Comparison of ENCODE assay signal across 10 mouse cellular contexts in the genomic region with DNA sequence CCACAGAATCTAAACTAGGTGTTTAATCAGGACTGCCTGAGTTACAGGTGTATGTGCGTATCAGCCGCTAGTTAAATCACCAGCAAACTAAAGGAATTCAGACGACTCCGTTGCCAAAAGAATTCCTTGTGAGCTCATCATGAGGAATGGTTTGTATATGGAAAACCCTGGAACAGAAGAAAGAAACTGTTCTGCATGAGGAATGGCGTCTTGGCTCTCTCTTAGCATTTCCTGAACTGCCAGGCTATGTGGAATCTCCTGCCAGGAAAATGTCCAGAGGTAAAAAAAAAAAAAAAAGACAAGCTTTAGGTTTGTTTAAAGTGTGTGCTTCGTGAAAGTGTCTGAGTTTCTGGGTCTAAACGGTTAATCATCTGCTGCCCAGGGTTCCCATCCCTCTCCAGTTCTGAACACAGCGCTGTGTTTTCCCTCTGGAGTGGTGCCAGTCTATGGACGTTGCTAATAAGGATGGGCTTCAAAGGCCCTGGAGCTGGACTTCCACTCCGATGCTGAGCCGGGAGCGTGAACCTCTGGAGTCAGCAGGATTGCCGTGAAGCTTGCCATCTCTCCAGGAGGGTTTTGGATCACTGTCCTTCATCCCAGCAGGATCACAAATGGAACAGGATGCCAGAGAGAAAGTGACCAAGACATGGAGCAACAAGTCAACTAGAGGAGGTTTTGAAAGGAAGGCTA.
DNase-seq lines count a peak whose midpoint lies in the region; ATAC-seq lines count a peak whose summit lies in the region.
"Had no signal": no experiment of that assay in that cellular context is flagged by ENCODE, and none has a peak within 500 bp of the region (broad histone marks: within the 10 kb centered on the region; RNA-seq: fewer than 3 reads in every experiment).

No protein-coding gene starts in this region.

- DNase-seq in hindbrain, embryonic 11.5 days (ENCODE audit: low spot score) = no peak
- DNase-seq in right cerebral cortex, postnatal 14 days = peak; percentile 22
- DNase-seq in right cerebral cortex, postnatal 25 days = no peak
- peak; percentile 49 to 67 for DNase-seq in kidney, postnatal 4 days
- no peak for DNase-seq in spleen, postnatal 10 days (ENCODE audit: low spot score in 2 of 2)
- DNase-seq: gastrocnemius, postnatal 25 days had no signal

- no peak overlapping the region for H3K4me3 ChIP-seq in hindbrain, embryonic 16.5 days (ENCODE audit: low read length)
- H3K4me3 ChIP-seq in hindbrain, embryonic 11.5 days (ENCODE audit: low read depth, low read length) = no peak overlapping the region
- no peak overlapping the region for H3K4me3 ChIP-seq in forebrain, embryonic 16.5 days (replicated peaks; ENCODE audit: low read length)
- H3K4me3 ChIP-seq: myocyte had no signal

- 0 out of 2 replicates have a peak overlapping the region, but pooled peaks have one; percentile 10 for H3K27ac ChIP-seq in hindbrain, embryonic 16.5 days (ENCODE audit: low read depth, low read length)
- no peak overlapping the region for H3K27ac ChIP-seq in hindbrain, embryonic 11.5 days (ENCODE audit: low read depth, low read length)
- H3K27ac ChIP-seq in forebrain, embryonic 16.5 days (ENCODE audit: low read length) = no peak overlapping the region

- H3K36me3 ChIP-seq in hindbrain, embryonic 16.5 days (ENCODE audit: control insufficient read depth, insufficient read depth, low read length) = no peaks in the 10 kb centered on the region
- no peaks in the 10 kb centered on the region for H3K36me3 ChIP-seq in hindbrain, embryonic 11.5 days (ENCODE audit: control insufficient read depth, insufficient read depth, low read length)
- H3K36me3 ChIP-seq in forebrain, embryonic 16.5 days (ENCODE audit: control insufficient read depth, insufficient read depth) = no peaks in the 10 kb centered on the region

- no peak overlapping the region for H3K4me2 ChIP-seq in hindbrain, embryonic 16.5 days (ENCODE audit: low read length)
- no peak overlapping the region for H3K4me2 ChIP-seq in hindbrain, embryonic 11.5 days (replicated peaks; ENCODE audit: low read depth, low read length)
- H3K4me2 ChIP-seq in forebrain, embryonic 16.5 days (ENCODE audit: low read length) = no peak overlapping the region

- ATAC-seq in hindbrain, embryonic 16.5 days = no peak
- no peak for ATAC-seq in hindbrain, embryonic 11.5 days (ENCODE audit: low FRiP score)
- ATAC-seq in monocyte, adult 5-6 weeks (replicated peaks; ENCODE audit: insufficient number of reproducible peaks, low FRiP score, low TSS enrichment, poor library complexity, severe bottlenecking) = no peak
- no peak for ATAC-seq in forebrain, embryonic 16.5 days

- H3K9me3 ChIP-seq in hindbrain, embryonic 16.5 days (ENCODE audit: control insufficient read depth, low read length) = no peaks in the 10 kb centered on the region
- H3K9me3 ChIP-seq in hindbrain, embryonic 11.5 days (ENCODE audit: control insufficient read depth, low read length) = no peaks in the 10 kb centered on the region
- no peaks in the 10 kb centered on the region for H3K9me3 ChIP-seq in forebrain, embryonic 16.5 days (ENCODE audit: control insufficient read depth, low read length)

- H3K4me1 ChIP-seq in hindbrain, embryonic 16.5 days (ENCODE audit: control insufficient read depth, insufficient read depth, low read depth, low read length) = peaks cover 19% of the 10 kb centered on the region
- H3K4me1 ChIP-seq in hindbrain, embryonic 11.5 days (replicated peaks; ENCODE audit: control insufficient read depth, insufficient read depth, low read length) = peaks cover 5% of the 10 kb centered on the region
- peaks cover 10% of the 10 kb centered on the region for H3K4me1 ChIP-seq in forebrain, embryonic 16.5 days (replicated peaks; ENCODE audit: control insufficient read depth, insufficient read depth, low read length)

- no peaks in the 10 kb centered on the region for H3K27me3 ChIP-seq in hindbrain, embryonic 16.5 days (replicated peaks; ENCODE audit: control insufficient read depth, insufficient read depth, low read length)
- no peaks in the 10 kb centered on the region for H3K27me3 ChIP-seq in hindbrain, embryonic 11.5 days (ENCODE audit: control insufficient read depth, insufficient read depth, low read length)
- no peaks in the 10 kb centered on the region for H3K27me3 ChIP-seq in forebrain, embryonic 16.5 days (replicated peaks; ENCODE audit: control insufficient read depth, insufficient read depth, low read length)

- WGBS in hindbrain, embryonic 16.5 days = 47% methylated on average over 13 of the region's 13 CpGs
- 67% methylated on average over 13 of the region's 13 CpGs for WGBS in hindbrain, embryonic 11.5 days
- 38% methylated on average over 13 of the region's 13 CpGs for WGBS in forebrain, embryonic 16.5 days

- no peak overlapping the region for H3K9ac ChIP-seq in hindbrain, embryonic 16.5 days (ENCODE audit: low read depth, low read length)
- H3K9ac ChIP-seq in hindbrain, embryonic 11.5 days (ENCODE audit: low read depth, low read length) = no peak overlapping the region
- no peak overlapping the region for H3K9ac ChIP-seq in forebrain, embryonic 16.5 days (replicated peaks; ENCODE audit: low read depth, low read length)

Comparison
In these comparisons a context has a peak if more than half of its experiments do, and no peak if none do; other contexts are left out.
1. DNase-seq: peak in right cerebral cortex, postnatal 14 days (single experiment) and kidney, postnatal 4 days (2 of 2); none in hindbrain, embryonic 11.5 days (single experiment), right cerebral cortex, postnatal 25 days (single experiment) and spleen, postnatal 10 days (0 of 2).